Mouse (Mus musculus) heart, postnatal 36 days (tissue): ENCODE measurements around the gene Brms1l. TPM values are rescaled to one million over a fixed set of nuclear protein-coding genes. Genes with fewer than 3 reads are reported as not detected.

Experiments
- DNase-seq, 2 experiments: peaks; one replicate each; pipeline ENCODE4 v3.0.0; 2021 to 2022
- intact Hi-C: fragments of 180-260 bp; cut with DNase I; formaldehyde crosslinking; loops from one replicate; pipeline ENCODE4 v1.15.1; 2025
- microRNA-seq, 2 experiments: library from miRNA; unstranded; fragments of <30 nt; microRNA quantifications; one replicate each; pipeline ENCODE4 v1.2.0; 2021; ENCODE audit warnings: borderline number of aligned reads in 2 of 2
- total RNA-seq, 2 experiments: library from RNA; stranded (reverse); gene quantifications; 2 replicates each; pipeline ENCODE4 v1.2.3; 2021

Gene Brms1l
- total RNA-seq, 2 experiments from 2014 or later, result 19.2 to 21.6 TPM

DNA sequence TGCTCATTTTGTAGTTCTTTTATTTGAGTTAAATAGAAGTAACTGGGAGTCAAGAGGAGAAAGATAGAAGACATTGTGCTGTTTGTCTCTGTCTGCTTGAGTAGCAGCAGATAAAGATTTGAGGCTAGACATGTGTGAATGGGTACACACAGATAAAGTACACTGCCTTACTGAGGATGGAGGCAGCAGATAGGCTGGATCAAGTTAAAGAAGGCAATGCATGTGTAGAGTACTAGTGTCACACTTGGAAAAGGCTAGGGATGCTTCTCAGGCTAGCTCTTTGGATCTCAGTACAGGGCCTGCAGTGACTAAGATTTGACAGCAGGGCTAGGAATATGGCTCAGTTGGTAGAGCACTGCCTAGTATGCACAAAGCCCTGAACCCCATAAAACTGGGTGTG, 14.5 kb downstream of the Brms1l start:
- intact Hi-C loops, result no loop called here
- DNase-seq, result no peak

DNA sequence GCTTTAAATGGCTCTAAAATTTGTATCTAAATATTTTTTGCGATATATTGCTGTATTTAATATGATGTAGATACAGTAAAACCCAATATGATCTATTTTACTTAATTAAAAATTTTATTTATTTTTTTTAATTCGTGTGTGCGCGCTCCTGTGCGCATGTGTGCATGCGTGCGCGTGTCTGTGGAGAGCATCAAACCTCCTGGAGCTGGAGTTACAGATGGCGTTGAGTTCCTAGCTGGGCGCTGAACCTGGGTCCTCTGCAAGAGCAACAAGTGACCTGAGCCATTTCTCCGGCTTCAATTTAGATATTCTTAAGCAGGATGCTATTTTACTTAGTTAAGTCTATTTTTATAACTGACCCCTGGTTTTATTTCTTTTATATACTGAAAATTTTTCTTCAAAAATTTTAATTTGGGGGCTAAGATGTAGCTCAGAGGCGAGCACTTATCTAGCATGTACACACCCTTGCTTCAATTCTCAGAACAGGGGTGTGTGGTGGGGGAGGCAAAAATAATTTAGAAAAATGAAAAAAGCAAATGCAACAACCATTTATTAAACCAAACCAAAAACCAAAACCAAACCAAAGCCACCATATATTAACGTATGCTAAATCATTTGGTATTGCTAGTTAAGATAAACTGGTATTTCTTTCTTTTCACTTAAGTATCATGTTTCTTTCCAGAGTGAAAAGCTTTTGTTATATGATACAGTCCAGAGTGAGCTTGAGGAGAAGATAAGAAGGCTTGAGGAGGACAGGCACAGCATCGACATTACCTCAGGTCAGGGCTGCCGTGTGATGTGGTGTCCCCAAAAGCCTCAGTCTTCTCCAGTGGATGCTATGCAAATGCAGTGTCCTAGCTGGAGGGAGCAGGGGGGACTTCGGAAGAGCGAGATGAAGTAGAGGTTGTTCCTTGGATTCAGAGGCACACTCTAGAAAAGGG, 23.6 kb downstream of the Brms1l start:
- DNase-seq, result no peak
- intact Hi-C loops, result no loop called here

DNA sequence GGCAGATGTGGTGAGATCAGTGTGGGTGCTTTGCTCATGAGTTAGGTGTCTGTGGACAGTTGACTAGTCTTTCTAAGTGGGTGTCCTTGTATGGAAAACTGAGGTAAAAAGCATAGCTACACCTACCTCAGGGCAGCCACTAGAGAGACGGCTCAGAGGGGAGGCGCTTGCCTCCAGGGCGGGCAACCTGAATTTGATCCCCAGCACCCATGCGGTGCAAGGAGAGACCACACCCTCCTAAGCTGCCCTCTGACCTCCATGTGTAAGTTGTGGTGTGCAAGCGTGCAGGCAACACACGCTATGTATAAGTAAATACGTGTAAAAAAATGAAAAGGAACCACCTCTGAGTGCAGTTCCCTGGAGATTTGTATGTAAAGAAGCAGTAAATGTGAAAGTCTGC, 24.5 kb downstream of the Brms1l start:
- no peak for DNase-seq
- intact Hi-C loops, result no loop called here

- no peak for DNase-seq
- intact Hi-C loops, result no loop called here
Measured at GRCm38 (mm10) chr12:55867738-55868137, 31.6 kb downstream of the Brms1l start.

GRCm38 (mm10) chr12:55869622-55870322, 33.6 kb downstream of the Brms1l start:
- no peak for DNase-seq
- intact Hi-C loops, result no loop called here

DNA sequence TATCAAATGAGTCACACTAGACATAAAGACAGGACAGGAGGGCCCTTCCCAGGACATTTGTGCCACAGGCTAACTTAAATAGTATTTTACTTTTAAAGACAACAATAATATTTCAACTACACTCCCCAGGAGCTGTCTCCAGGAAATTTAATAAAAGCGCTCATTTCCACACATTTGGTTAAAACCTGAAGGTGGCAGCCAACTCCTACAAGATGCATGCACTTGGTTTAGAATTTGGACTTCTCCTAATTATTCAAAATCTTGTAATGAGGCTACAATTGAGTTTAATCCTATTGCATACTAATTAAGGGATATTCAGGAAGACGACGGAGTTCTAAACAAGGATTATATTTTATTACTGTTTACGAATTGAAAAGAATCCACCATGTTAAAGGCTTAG, 49.3 kb downstream of the Brms1l start:
- intact Hi-C loops, result no loop called here

GRCm38 (mm10) chr12:55888570-55888969, 52.4 kb downstream of the Brms1l start:
- DNase-seq, result no peak
- intact Hi-C loops, result no loop called here

More for the DNA sequence above, 49.3 kb downstream of the Brms1l start:
- no peak for DNase-seq

GRCm38 (mm10) chr12:55904801-55905200, 68.7 kb downstream of the Brms1l start:
- no peak for DNase-seq
- intact Hi-C loops, result no loop called here

GRCm38 (mm10) chr12:55912138-55912537, 76.0 kb downstream of the Brms1l start:
- DNase-seq, result no peak
- intact Hi-C loops, result no loop called here

DNA sequence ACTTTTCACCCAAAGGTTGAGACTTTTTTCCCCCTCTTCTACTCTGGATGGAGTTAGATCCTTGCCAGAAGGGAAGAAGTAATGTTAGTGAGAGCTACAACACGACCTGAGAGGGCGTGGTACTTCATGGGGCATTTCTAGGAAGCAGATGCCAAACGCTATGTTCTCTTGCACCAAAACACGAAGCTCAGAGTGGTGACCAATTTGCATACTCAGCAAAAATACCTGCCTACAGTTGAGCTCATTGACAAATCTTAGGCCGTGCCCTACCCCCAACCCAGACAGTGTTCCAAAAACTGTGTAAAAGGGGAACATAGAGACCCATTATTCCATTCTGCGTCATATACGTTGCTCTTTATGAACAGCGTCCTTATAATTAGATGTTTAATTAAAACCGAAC, 77.1 kb downstream of the Brms1l start:
- DNase-seq, result no peak
- intact Hi-C loops, result no loop called here

GRCm38 (mm10) chr12:55916250-55916649, 80.1 kb downstream of the Brms1l start:
- intact Hi-C loops, result no loop called here
- no peak for DNase-seq

GRCm38 (mm10) chr12:55917020-55917419, 80.9 kb downstream of the Brms1l start:
- DNase-seq, result no peak
- intact Hi-C loops, result no loop called here

Small RNA genes within 50 kb of the gene (microRNA-seq; reads per million reads assigned to microRNA genes)
- gene Gm23394, result 0.72 to 1.3 reads per million in 2 experiments

Other genes with a start within 250 kb of the Brms1l start
- not detected for gene Insm2, start 236.9 kb upstream of the Brms1l start, total RNA-seq
- gene Ralgapa1, start 15.2 kb upstream of the Brms1l start, total RNA-seq, result 10 to 100 TPM; 57.2 to 61.3 TPM